Mouse (Mus musculus): Measurements from ENCODE around the gene 1700016K19Rik.

Gene 1700016K19Rik

GRCm38 (mm10) chr11:75999440-76000155 is at the start of gene 1700016K19Rik:
Gene 1700016K19Rik (plus strand): TSS chr11:75999912.
- in situ Hi-C loops (cut with MboI; ENCODE audit: unreplicated experiment in 2 of 2), result no loop called here

- in situ Hi-C loops (cut with MboI; ENCODE audit: unreplicated experiment in 2 of 2), result no loop called here
Observed at GRCm38 (mm10) chr11:75950459-75950858, 49.3 kb upstream of the 1700016K19Rik start.

DNA sequence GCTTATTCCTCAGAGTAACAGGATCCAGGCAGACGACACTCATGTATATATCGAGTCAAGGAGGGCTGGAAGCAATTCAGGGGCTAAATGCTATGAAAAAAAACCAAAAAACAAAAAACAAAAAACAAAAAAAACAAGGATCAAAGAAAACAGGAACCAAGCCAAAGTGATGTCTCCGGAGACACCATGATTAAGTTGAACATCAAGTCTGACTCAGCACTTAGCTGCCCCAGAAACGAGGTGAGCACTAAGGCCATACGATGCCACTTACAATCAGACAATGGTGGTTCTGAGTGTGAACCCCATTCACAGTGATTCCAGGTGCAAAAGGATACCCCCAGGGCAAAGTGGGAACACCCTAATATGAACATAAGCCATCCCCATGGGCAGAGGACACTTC is 47.8 kb upstream of the 1700016K19Rik start:
- in situ Hi-C loops (cut with MboI; ENCODE audit: unreplicated experiment in 2 of 2), result no loop called here

GRCm38 (mm10) chr11:75954896-75955295 is 44.8 kb upstream of the 1700016K19Rik start:
- in situ Hi-C loops (cut with MboI; ENCODE audit: unreplicated experiment in 2 of 2), result no loop called here

GRCm38 (mm10) chr11:75956651-75957050 is 43.1 kb upstream of the 1700016K19Rik start:
- in situ Hi-C loops (cut with MboI; ENCODE audit: unreplicated experiment in 2 of 2), result no loop called here

- in situ Hi-C loops (cut with MboI; ENCODE audit: unreplicated experiment in 2 of 2), result no loop called here
Observed at GRCm38 (mm10) chr11:75957124-75957832, 42.4 kb upstream of the 1700016K19Rik start.

- in situ Hi-C loops (cut with MboI; ENCODE audit: unreplicated experiment in 2 of 2), result no loop called here
Observed at GRCm38 (mm10) chr11:75961782-75962181, 37.9 kb upstream of the 1700016K19Rik start.

- in situ Hi-C loops (cut with MboI; ENCODE audit: unreplicated experiment in 2 of 2), result no loop called here
Observed at GRCm38 (mm10) chr11:75963730-75964475, 35.8 kb upstream of the 1700016K19Rik start.

- in situ Hi-C loops (cut with MboI; ENCODE audit: unreplicated experiment in 2 of 2), result no loop called here
Observed at GRCm38 (mm10) chr11:75964476-75964730, 35.3 kb upstream of the 1700016K19Rik start.

- in situ Hi-C loops (cut with MboI; ENCODE audit: unreplicated experiment in 2 of 2), result loop anchor here (5.0 kb wide), 5 partner anchors 49 to 249 kb away; no protein-coding TSS in a partner anchor
Observed at GRCm38 (mm10) chr11:75965674-75966400, 33.9 kb upstream of the 1700016K19Rik start.

DNA sequence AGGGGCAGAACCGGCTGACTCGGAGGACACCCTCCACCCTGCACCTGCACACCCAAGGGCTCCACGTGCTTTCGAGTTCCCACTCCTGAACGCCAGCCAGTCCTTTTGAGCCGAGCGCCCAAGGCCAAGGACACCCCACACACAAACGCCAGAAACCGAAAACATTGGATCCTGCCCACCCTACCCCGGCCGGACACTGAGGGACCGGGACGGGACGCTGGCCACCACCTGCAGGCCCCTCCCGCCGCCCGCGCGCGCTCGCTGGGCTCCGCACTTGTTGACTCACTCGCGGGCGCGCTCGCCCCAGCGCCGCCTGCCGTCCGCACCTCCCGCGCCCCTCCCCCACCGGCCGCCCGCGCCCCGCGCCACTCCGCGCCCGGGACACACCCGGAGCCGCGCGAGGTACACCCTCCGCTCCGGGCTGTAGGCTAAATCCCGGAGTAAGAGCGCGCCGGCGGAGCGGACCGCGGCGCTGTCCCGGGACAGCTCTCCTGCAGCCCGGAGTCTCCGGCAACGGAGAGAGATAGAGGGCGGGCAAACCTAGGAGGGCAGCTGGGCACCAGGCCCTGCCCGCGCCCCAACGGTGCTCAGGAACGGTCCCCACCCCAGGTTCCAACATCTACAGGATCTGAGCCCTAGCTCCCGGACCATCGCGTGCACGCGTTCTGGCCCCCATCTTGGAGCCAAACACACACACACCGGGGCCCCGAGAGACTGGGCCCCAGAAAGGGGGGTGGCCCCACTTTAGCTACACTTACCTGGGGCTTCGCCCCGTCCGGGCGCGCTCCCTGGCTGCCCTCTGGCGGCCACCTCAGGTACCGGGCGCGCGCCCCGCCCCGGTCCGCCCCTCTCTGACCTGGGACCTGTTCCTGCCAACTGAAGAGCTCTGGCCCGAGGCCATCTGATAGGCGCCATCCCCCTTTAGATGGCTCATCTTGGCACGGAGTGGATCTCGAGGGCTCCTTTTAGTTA is 33.0 kb upstream of the 1700016K19Rik start:
- in situ Hi-C loops (cut with MboI; ENCODE audit: unreplicated experiment in 2 of 2), result loop anchor here (5.0 kb wide), 5 partner anchors 49 to 249 kb away; no protein-coding TSS in a partner anchor

DNA sequence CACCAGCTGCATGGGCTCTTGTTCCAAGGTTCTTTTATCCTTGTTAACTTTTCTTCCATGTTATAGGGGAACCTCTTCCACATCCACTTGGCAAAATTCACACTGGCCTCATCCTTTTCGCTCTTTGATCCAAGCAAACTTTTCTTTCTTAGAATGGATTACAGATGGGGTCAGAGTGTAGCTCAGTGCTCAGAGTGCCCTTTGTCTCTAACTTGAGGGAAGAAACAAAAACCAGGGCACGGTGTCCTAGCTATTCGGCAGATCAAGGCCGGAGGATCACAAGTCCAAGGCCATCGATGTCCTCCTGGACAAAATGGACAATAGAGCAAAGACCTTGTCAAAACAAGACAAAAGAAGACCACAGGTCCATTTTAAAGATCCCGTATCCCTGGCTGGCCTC is 31.0 kb upstream of the 1700016K19Rik start:
- in situ Hi-C loops (cut with MboI; ENCODE audit: unreplicated experiment in 2 of 2), result loop anchor here (5.0 kb wide), 5 partner anchors 51 to 251 kb away; no protein-coding TSS in a partner anchor

GRCm38 (mm10) chr11:75970629-75971028 is 29.1 kb upstream of the 1700016K19Rik start:
- in situ Hi-C loops (cut with MboI; ENCODE audit: unreplicated experiment in 2 of 2), result loop anchor here in 1 of 2 experiments (10.0 kb wide), 1 partner anchor 434 kb away; the partner anchor contains the start of gene Timm22

GRCm38 (mm10) chr11:75972188-75972587 is 27.5 kb upstream of the 1700016K19Rik start:
- in situ Hi-C loops (cut with MboI; ENCODE audit: unreplicated experiment in 2 of 2), result loop anchor here in 1 of 2 experiments (10.0 kb wide), 1 partner anchor 433 kb away; the partner anchor contains the start of gene Timm22

DNA sequence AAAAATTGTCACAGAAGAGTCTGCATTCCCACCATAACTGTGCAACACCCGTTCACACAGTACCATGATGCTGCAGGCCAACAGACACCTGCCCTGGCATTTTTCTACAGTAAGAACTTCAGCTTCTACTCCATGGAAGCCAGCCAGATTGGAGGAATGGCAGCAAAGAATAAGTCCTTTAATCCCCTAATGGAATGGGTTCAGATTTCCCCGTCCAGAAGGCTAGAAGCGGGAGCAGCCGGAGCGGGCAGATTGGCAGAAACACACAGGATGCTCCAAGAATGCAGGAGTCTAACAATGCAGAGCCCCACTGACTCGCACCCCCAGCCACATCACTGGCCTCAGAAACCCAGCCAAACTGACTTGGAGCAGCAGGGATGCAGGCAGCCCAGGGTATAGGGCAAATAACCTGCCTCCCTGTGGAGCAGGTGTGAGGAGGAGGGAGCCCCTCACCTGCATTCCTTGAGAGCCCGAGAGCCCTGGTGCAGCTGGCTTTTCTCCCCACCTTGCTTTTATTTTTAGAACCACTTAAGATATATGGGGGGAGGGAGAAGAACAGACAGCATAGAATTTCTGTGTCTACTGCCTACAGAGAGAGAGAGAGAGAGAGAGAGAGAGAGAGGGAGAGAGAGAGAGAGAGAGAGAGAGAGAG is 26.7 kb upstream of the 1700016K19Rik start:
- in situ Hi-C loops (cut with MboI; ENCODE audit: unreplicated experiment in 2 of 2), result loop anchor here in 1 of 2 experiments (10.0 kb wide), 1 partner anchor 432 kb away; the partner anchor contains the start of gene Timm22

DNA sequence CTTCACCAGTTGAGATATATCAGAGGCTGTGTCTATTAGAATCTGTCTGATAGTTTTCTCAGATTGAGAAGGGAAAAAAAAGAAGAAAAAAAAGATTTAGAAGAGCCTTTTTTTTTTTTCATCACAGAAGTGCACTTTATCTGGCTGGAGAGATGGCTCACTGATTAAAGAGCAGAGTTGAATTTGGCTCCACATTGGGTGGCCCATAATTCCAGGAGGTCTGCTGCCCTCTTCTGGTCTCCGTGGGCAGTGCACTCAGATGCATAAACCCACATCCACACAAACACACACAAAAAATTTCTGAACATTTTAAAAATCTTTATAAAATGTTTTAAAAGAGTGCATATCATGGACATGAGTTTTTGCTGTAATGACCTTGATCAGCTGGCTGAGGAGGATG is 25.7 kb upstream of the 1700016K19Rik start:
- in situ Hi-C loops (cut with MboI; ENCODE audit: unreplicated experiment in 2 of 2), result loop anchor here in 1 of 2 experiments (10.0 kb wide), 1 partner anchor 431 kb away; the partner anchor contains the start of gene Timm22

DNA sequence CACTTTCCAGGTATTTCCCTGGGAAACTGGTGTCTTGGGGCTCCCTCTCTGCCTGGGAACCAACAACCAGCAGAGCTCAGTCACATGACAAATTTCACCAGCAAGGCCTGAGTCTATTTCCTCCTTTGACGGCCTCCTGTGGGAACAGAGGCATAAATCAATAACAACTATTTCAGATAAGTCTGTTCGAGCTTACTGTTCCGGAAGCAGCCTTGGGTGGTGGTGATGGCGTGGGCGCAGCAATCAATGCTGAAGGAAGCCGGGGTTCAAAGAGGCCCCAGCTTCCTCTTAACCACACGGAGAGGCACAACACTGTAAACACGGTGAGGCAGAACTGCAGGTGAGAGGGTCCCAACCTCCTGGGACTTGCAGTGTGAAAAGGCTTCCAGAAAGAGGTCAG is 23.0 kb upstream of the 1700016K19Rik start:
- in situ Hi-C loops (cut with MboI; ENCODE audit: unreplicated experiment in 2 of 2), result loop anchor here in 1 of 2 experiments (10.0 kb wide), 1 partner anchor 428 kb away; the partner anchor contains the start of gene Timm22

DNA sequence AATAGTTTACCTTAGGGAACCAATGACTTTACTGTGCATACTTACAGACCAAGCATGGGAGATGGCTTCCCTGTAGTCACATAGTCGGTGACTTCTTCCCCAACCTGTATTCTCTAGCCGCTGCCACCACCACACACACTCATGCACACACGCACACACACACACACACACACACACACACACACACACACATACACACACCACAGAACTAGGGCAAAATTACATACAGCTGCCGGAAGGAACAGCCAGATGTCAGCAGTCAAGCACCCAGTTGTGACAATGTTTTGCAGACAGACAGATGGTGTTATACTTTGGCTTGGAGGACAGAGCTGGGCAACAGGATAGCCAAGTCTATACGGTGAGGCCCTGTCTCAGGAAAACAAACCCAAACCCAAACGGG is 21.7 kb upstream of the 1700016K19Rik start:
- in situ Hi-C loops (cut with MboI; ENCODE audit: unreplicated experiment in 2 of 2), result loop anchor here in 1 of 2 experiments (10.0 kb wide), 1 partner anchor 427 kb away; the partner anchor contains the start of gene Timm22

Measured in v-Abl transformed pro-B cells (cell line).